Mouse (Mus musculus) ES-Bruce4 (cell line): ENCODE measurements at regions not wholly inside any gene's neighbourhood (a gene's known extent, or its start where the extent isn't known, plus 50 kb on each side); places are given as distances from the start of the nearest gene placed in this dataset.

Source experiments
- CTCF ChIP-seq: IDR thresholded peaks from one replicate; pipeline ENCODE4 v1.8.1; 2011; ENCODE audit warnings: low read depth, low read length
- EP300 ChIP-seq: IDR thresholded peaks from 2 replicates; pipeline ENCODE4 v1.6.1; 2011; ENCODE audit warnings: low read depth, low read length; ENCODE audit not compliant: insufficient read depth
- POLR2A ChIP-seq: IDR thresholded peaks from one replicate; pipeline ENCODE4 v1.8.1; 2011; ENCODE audit warnings: low read length; ENCODE audit not compliant: insufficient read depth

- TF ChIP-seq CTCF (no peak), POLR2A (no peak), EP300 (no peak)
Measured at GRCm38 (mm10) chr3:27779892-27780291, 68.8 kb upstream of the Fndc3b start.
